Mouse (Mus musculus): Measurements from ENCODE around the gene Rag1. TPM values are rescaled to one million over a fixed set of nuclear protein-coding genes. Genes with fewer than 3 reads are reported as not detected.

Gene Rag1
- polyA plus RNA-seq, 1 experiment = 0.25 TPM

GRCm38 (mm10) chr2:101679164-101679784, 30.0 kb upstream of the Rag1 start:
- Histone ChIP-seq H3K27me3 (ENCODE audit: control insufficient read depth, insufficient read depth, low read length) (no peaks in the 10 kb centered on the region), H3K27ac (ENCODE audit: control insufficient read depth, insufficient read depth, low read depth, low read length) (no peak overlapping the region), H3K4me1 (ENCODE audit: control insufficient read depth, insufficient read depth, low read length) (peaks cover 5% of the 10 kb centered on the region), H3K4me3 (ENCODE audit: control insufficient read depth, low read depth, low read length) (no peak overlapping the region; the same call in 1 of the 2 replicates), H3K36me3 (ENCODE audit: control insufficient read depth, insufficient read depth, low read length) (no peaks in the 10 kb centered on the region)
- TF ChIP-seq POLR2A (IDR thresholded peaks at IDR 0.05; ENCODE audit: control insufficient read depth, low read depth, low read length) (no peak), CTCF (IDR thresholded peaks at IDR 0.05; ENCODE audit: control insufficient read depth, insufficient read depth, insufficient replicate concordance, low read depth, low read length) (no peak)

DNA sequence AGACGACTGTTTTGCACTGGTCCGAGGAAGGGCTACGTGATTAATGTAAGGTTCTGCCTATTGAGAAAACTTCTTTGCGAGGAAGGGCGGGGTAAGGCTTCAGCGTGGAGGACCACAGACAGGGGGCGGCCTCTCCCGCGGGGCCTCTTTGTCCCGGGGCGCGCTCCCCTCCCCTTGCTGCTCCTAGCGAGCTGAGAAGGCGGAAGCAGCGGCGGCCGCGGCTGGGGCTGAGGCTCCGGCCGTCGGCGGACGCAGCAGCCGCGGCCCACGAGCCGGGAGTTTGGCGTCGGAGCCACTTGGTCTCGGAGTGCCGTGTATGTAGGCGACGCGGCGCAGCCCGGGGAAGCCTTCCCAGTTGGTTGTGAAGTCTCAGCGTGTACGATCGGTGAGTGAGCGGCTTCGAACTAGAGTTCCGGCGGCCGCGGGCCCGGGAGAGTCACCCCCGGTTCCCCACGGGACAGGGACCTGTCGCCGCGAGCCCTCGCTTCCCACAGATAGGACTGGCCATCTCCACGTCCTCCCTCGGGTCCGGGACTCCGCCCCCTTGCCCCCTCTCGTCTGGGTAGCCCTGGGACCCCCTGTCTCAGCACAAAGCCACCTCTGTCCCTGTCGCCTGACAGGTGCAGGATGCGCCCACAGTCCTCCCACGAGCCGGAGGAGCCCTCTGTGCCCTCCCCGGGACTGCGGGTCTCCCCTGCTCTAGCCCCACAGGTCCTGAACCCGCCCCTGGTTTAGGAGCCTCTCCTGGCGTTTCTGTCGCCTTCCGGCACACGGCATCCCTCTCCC, 29.1 kb upstream of the Rag1 start, which contains the start of gene Traf6:
Traf6 (plus strand) TSS at position 194 of the 786 bp plus-strand sequence.
- no peak within 1 kb of the TSS for H3K27ac ChIP-seq (ENCODE audit: control insufficient read depth, insufficient read depth, low read depth, low read length)
- no peaks in the 10 kb centered on the region for H3K36me3 ChIP-seq (ENCODE audit: control insufficient read depth, insufficient read depth, low read length)
- TF ChIP-seq CTCF (IDR thresholded peaks at IDR 0.05; ENCODE audit: control insufficient read depth, insufficient read depth, insufficient replicate concordance, low read depth, low read length) (peak; percentile 38; the same call in 1 of the 2 replicates), POLR2A (IDR thresholded peaks at IDR 0.05; ENCODE audit: control insufficient read depth, low read depth, low read length) (peak; percentile 35; the same call in 1 of the 2 replicates)
- H3K4me1 ChIP-seq (ENCODE audit: control insufficient read depth, insufficient read depth, low read length) = peaks cover 5% of the 10 kb centered on the region
- H3K27me3 ChIP-seq (ENCODE audit: control insufficient read depth, insufficient read depth, low read length) = no peaks in the 10 kb centered on the region
- peak within 1 kb of the TSS; percentile 82 for H3K4me3 ChIP-seq (ENCODE audit: control insufficient read depth, low read depth, low read length)

DNA sequence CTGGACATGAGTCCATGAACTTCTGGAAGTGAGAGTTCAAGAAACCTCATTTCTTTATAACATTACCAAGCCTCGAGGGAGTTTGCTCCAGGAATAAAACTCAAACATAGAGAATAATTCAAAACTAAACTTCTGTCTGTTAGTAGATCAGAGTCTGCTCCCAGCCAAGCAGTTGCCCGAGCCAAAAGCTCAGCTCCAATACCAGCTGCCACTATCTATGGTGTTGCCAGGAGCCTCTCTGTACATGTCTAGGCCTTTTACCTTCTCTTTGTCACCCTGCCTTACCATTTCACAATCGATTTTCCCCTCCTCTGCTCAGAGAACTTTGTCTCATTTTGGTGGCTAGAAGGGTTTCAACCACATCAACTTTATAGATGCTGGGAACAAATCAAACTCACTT, 24.2 kb upstream of the Rag1 start:
- Histone ChIP-seq H3K27me3 (ENCODE audit: control insufficient read depth, insufficient read depth, low read length) (no peaks in the 10 kb centered on the region), H3K27ac (ENCODE audit: control insufficient read depth, insufficient read depth, low read depth, low read length) (no peak overlapping the region), H3K4me3 (ENCODE audit: control insufficient read depth, low read depth, low read length) (no peak overlapping the region), H3K4me1 (ENCODE audit: control insufficient read depth, insufficient read depth, low read length) (0 out of 2 replicates have a peak, but pooled peaks cover 3% of the 10 kb centered on the region), H3K36me3 (ENCODE audit: control insufficient read depth, insufficient read depth, low read length) (no peaks in the 10 kb centered on the region)
- TF ChIP-seq POLR2A (IDR thresholded peaks at IDR 0.05; ENCODE audit: control insufficient read depth, low read depth, low read length) = no peak
- no peak for TF ChIP-seq CTCF (IDR thresholded peaks at IDR 0.05; ENCODE audit: control insufficient read depth, insufficient read depth, insufficient replicate concordance, low read depth, low read length)

DNA sequence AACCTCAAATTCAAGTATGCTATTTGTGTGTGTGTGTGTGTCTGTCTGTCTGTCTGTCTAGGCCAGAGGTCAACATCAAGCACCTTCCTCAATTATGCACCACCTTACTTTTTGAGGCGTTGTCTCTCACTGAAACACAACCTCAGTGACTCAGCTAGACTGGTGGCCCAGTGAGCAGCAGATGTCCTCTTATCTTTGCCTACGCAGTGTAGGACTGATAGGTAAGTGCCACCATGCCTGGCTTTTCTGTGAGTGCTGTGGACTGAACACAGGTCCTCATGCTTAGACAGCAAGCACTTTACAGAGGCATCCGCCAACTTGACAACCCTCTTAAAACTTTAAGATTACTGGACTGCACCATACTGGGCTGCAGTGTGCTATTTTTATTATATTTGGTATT, 19.4 kb upstream of the Rag1 start:
- no peaks in the 10 kb centered on the region for H3K4me1 ChIP-seq (ENCODE audit: control insufficient read depth, insufficient read depth, low read length)
- H3K4me3 ChIP-seq (ENCODE audit: control insufficient read depth, low read depth, low read length) = no peak overlapping the region
- no peak overlapping the region for H3K27ac ChIP-seq (ENCODE audit: control insufficient read depth, insufficient read depth, low read depth, low read length)
- no peaks in the 10 kb centered on the region for H3K27me3 ChIP-seq (ENCODE audit: control insufficient read depth, insufficient read depth, low read length)
- no peaks in the 10 kb centered on the region for H3K36me3 ChIP-seq (ENCODE audit: control insufficient read depth, insufficient read depth, low read length)
- TF ChIP-seq CTCF (IDR thresholded peaks at IDR 0.05; ENCODE audit: control insufficient read depth, insufficient read depth, insufficient replicate concordance, low read depth, low read length) (no peak), POLR2A (IDR thresholded peaks at IDR 0.05; ENCODE audit: control insufficient read depth, low read depth, low read length) (no peak)

DNA sequence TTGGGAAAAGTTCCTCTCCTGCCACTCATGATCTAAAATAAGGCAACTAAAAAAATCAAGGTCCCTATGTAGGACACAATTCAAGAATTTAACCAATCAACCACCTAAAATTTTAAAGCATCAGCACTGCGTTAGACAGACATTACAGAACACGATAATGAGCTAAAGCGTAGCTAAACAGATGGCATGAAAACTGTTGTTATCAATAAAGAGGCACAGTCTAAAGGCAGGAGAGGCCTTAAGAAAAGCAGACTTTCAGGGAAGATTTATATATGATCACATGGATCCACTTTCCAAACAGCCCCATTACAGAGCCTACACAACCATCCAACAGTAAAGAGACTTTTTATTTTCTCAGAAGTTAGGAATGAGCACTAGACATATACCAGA, 16.4 kb upstream of the Rag1 start:
- H3K27ac ChIP-seq (ENCODE audit: control insufficient read depth, insufficient read depth, low read depth, low read length) = no peak overlapping the region
- TF ChIP-seq POLR2A (IDR thresholded peaks at IDR 0.05; ENCODE audit: control insufficient read depth, low read depth, low read length) = no peak
- TF ChIP-seq CTCF (IDR thresholded peaks at IDR 0.05; ENCODE audit: control insufficient read depth, insufficient read depth, insufficient replicate concordance, low read depth, low read length) = no peak
- H3K4me1 ChIP-seq (ENCODE audit: control insufficient read depth, insufficient read depth, low read length) = no peaks in the 10 kb centered on the region
- no peaks in the 10 kb centered on the region for H3K36me3 ChIP-seq (ENCODE audit: control insufficient read depth, insufficient read depth, low read length)
- H3K4me3 ChIP-seq (ENCODE audit: control insufficient read depth, low read depth, low read length) = no peak overlapping the region
- H3K27me3 ChIP-seq (ENCODE audit: control insufficient read depth, insufficient read depth, low read length) = no peaks in the 10 kb centered on the region

- no peaks in the 10 kb centered on the region for H3K36me3 ChIP-seq (ENCODE audit: control insufficient read depth, insufficient read depth, low read length)
- no peaks in the 10 kb centered on the region for H3K27me3 ChIP-seq (ENCODE audit: control insufficient read depth, insufficient read depth, low read length)
- TF ChIP-seq CTCF (IDR thresholded peaks at IDR 0.05; ENCODE audit: control insufficient read depth, insufficient read depth, insufficient replicate concordance, low read depth, low read length) (peak; percentile 84; the same call in 1 of the 2 replicates), POLR2A (IDR thresholded peaks at IDR 0.05; ENCODE audit: control insufficient read depth, low read depth, low read length) (no peak)
- no peak overlapping the region for H3K27ac ChIP-seq (ENCODE audit: control insufficient read depth, insufficient read depth, low read depth, low read length)
- H3K4me1 ChIP-seq (ENCODE audit: control insufficient read depth, insufficient read depth, low read length) = no peaks in the 10 kb centered on the region
- H3K4me3 ChIP-seq (ENCODE audit: control insufficient read depth, low read depth, low read length) = no peak overlapping the region
Measured at GRCm38 (mm10) chr2:101665058-101665702, 15.9 kb upstream of the Rag1 start.

GRCm38 (mm10) chr2:101660536-101660935, 11.2 kb upstream of the Rag1 start:
- H3K27ac ChIP-seq (ENCODE audit: control insufficient read depth, insufficient read depth, low read depth, low read length) = no peak overlapping the region
- no peak overlapping the region for H3K4me3 ChIP-seq (ENCODE audit: control insufficient read depth, low read depth, low read length)
- H3K27me3 ChIP-seq (ENCODE audit: control insufficient read depth, insufficient read depth, low read length) = no peaks in the 10 kb centered on the region
- H3K4me1 ChIP-seq (ENCODE audit: control insufficient read depth, insufficient read depth, low read length) = no peaks in the 10 kb centered on the region
- no peaks in the 10 kb centered on the region for H3K36me3 ChIP-seq (ENCODE audit: control insufficient read depth, insufficient read depth, low read length)
- no peak for TF ChIP-seq CTCF (IDR thresholded peaks at IDR 0.05; ENCODE audit: control insufficient read depth, insufficient read depth, insufficient replicate concordance, low read depth, low read length)
- no peak for TF ChIP-seq POLR2A (IDR thresholded peaks at IDR 0.05; ENCODE audit: control insufficient read depth, low read depth, low read length)
